Mouse (Mus musculus): ENCODE data around the gene Gpc6.

Gene Gpc6

DNA sequence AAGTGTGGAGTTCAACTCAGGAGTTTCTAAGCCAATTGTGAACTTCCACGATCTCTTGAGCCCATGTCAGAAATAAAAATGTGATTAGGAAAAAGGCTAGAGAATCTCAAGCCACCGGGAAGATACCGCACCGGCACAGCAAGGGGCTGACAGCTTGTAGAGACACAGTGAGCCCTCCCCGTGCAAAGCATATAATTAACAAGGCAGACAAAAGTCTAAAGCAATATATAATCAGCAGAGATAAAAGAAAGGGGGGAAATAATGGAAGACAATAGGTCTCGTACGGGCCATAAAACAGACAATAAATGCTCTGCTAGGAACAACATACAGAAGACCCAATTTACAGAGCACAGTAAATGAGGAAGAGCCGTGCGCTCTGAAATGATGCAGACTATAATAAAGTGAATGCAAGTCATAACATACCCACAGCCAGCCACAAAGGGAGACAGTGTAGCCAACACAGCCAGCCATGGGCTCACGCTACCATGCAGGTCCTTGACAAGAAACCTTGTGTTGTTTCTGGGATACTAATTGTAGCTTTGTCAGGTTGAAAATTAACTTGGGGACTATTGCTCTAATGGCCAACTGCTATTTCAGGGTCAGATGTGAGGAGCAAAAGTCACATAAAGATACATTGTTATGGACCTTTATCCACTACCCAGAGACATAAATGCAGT is 1096.9 kb downstream of the Gpc6 start:
- DNase-seq (ENCODE audit: low spot score) = no peak
